Comparison of ENCODE assay signal across 17 mouse cellular contexts in the genomic region with DNA sequence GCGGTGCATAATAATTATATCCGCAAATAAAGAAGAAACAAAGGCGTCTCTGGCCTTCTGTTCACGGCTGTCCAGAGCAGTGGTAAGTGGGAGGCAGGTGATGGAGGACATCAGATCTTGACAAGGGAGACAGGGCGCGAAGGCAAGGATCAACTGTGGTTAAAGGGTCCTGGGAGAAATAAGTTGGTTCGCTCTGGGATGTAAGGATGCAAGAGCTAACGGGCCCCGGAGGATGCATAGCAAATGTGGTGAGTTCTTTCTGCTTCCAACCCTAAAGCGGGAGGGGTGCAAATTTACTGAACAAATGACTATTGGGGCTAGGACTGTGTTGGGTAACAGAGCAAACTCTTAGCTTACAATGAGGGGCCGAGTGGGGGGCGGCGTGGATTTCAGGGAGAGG. TPM values are rescaled to one million over a fixed set of nuclear protein-coding genes. Genes with fewer than 3 reads are reported as not detected.
A peak's percentile ranks its signal among the peaks of the same experiment; 100 is the strongest.
DNase-seq lines count a peak whose midpoint lies in the region; ATAC-seq lines count a peak whose summit lies in the region.
"Had no signal": no experiment of that assay in that cellular context is flagged by ENCODE, and none has a peak within 500 bp of the region (broad histone marks: within the 10 kb centered on the region; RNA-seq: fewer than 3 reads in every experiment).

No protein-coding gene starts in this region.

- H3K4me2 ChIP-seq in forebrain, embryonic 14.5 days (ENCODE audit: low read length): peak overlapping the region; percentile 55
- peak overlapping the region; percentile 66 for H3K4me2 ChIP-seq in hindbrain, embryonic 14.5 days (replicated peaks)
- H3K4me2 ChIP-seq in midbrain, embryonic 13.5 days (replicated peaks): peak overlapping the region; percentile 58
- peak overlapping the region; percentile 55 for H3K4me2 ChIP-seq in neural tube, embryonic 15.5 days

- WGBS in forebrain, embryonic 14.5 days: 4% methylated on average over 13 of the region's 13 CpGs
- WGBS in hindbrain, embryonic 14.5 days: 2% methylated on average over 13 of the region's 13 CpGs
- 3% methylated on average over 13 of the region's 13 CpGs for WGBS in midbrain, embryonic 13.5 days
- WGBS in neural tube, embryonic 15.5 days: 2% methylated on average over 13 of the region's 13 CpGs

- H3K4me3 ChIP-seq in forebrain, embryonic 14.5 days (ENCODE audit: low read depth, low read length): peak overlapping the region; percentile 47
- peak overlapping the region; percentile 54 for H3K4me3 ChIP-seq in hindbrain, embryonic 14.5 days (replicated peaks; ENCODE audit: low read length)
- peak overlapping the region; percentile 52 for H3K4me3 ChIP-seq in midbrain, embryonic 13.5 days (replicated peaks)
- H3K4me3 ChIP-seq in neural tube, embryonic 15.5 days (replicated peaks): peak overlapping the region; percentile 50

- DNase-seq in forebrain, embryonic 14.5 days (ENCODE audit: low spot score): no peak
- DNase-seq in hindbrain, embryonic 14.5 days (ENCODE audit: low spot score): no peak
- no peak for DNase-seq in gastrocnemius, adult 18-20 months (ENCODE audit: low spot score)
- DNase-seq in gastrocnemius, postnatal 25 days: no peak
- no peak for DNase-seq in cerebellum, adult 8-10 months
- DNase-seq: cerebellum, adult 9-10 months; gastrocnemius, postnatal 10 days; liver, postnatal 0 days; lung, postnatal 4 days had no signal

- H3K27me3 ChIP-seq in forebrain, embryonic 14.5 days (replicated peaks; ENCODE audit: control insufficient read depth, insufficient read depth, low read length): peaks cover 66% of the 10 kb centered on the region
- peaks cover 80% of the 10 kb centered on the region for H3K27me3 ChIP-seq in hindbrain, embryonic 14.5 days (ENCODE audit: control insufficient read depth, insufficient read depth, low read length)
- peaks cover 92% of the 10 kb centered on the region for H3K27me3 ChIP-seq in midbrain, embryonic 13.5 days
- peaks cover 88% of the 10 kb centered on the region for H3K27me3 ChIP-seq in neural tube, embryonic 15.5 days (replicated peaks)

- peak overlapping the region; percentile 85 for H3K9ac ChIP-seq in forebrain, embryonic 14.5 days (ENCODE audit: low read length)
- peak overlapping the region; percentile 89 for H3K9ac ChIP-seq in hindbrain, embryonic 14.5 days
- peak overlapping the region; percentile 64 for H3K9ac ChIP-seq in midbrain, embryonic 13.5 days (replicated peaks)
- H3K9ac ChIP-seq in neural tube, embryonic 15.5 days (replicated peaks): peak overlapping the region; percentile 31; the same call in 1 of the 2 replicates
- H3K9ac ChIP-seq: limb, embryonic 13.5 days; liver, postnatal 0 days had no signal

- no peaks in the 10 kb centered on the region for H3K4me1 ChIP-seq in forebrain, embryonic 14.5 days (ENCODE audit: control insufficient read depth, insufficient read depth, low read length)
- peaks cover 11% of the 10 kb centered on the region; the same call in 1 of the 2 replicates for H3K4me1 ChIP-seq in hindbrain, embryonic 14.5 days (replicated peaks; ENCODE audit: control insufficient read depth, insufficient read depth, low read length)
- H3K4me1 ChIP-seq in midbrain, embryonic 13.5 days (replicated peaks): peaks cover 39% of the 10 kb centered on the region
- H3K4me1 ChIP-seq in neural tube, embryonic 15.5 days: peaks cover 35% of the 10 kb centered on the region

- H3K27ac ChIP-seq in forebrain, embryonic 14.5 days (ENCODE audit: low read depth, low read length): peak overlapping the region; percentile 71
- H3K27ac ChIP-seq in hindbrain, embryonic 14.5 days: peak overlapping the region; percentile 97
- H3K27ac ChIP-seq in midbrain, embryonic 13.5 days: peak overlapping the region; percentile 86
- H3K27ac ChIP-seq in neural tube, embryonic 15.5 days (replicated peaks): peak overlapping the region; percentile 72; the same call in 1 of the 2 replicates
- H3K27ac ChIP-seq: kidney, postnatal 0 days; limb, embryonic 13.5 days had no signal

- H3K9me3 ChIP-seq in forebrain, embryonic 14.5 days (replicated peaks; ENCODE audit: control insufficient read depth, low read length): no peaks in the 10 kb centered on the region
- H3K9me3 ChIP-seq in hindbrain, embryonic 14.5 days (ENCODE audit: control insufficient read depth, low read length): no peaks in the 10 kb centered on the region
- no peaks in the 10 kb centered on the region for H3K9me3 ChIP-seq in midbrain, embryonic 13.5 days
- H3K9me3 ChIP-seq in neural tube, embryonic 15.5 days (replicated peaks): no peaks in the 10 kb centered on the region
- H3K9me3 ChIP-seq: limb, embryonic 13.5 days had no signal

- no peak for ATAC-seq in forebrain, embryonic 14.5 days
- ATAC-seq in hindbrain, embryonic 14.5 days (ENCODE audit: low FRiP score): no peak
- ATAC-seq in midbrain, embryonic 13.5 days: no peak
- no peak for ATAC-seq in neural tube, embryonic 15.5 days (ENCODE audit: low FRiP score)
- no peak for ATAC-seq in cerebellum, adult (ENCODE audit: insufficient number of reproducible peaks, low FRiP score, low TSS enrichment)
- ATAC-seq: liver, postnatal 0 days had no signal

- H3K36me3 ChIP-seq in forebrain, embryonic 14.5 days (ENCODE audit: control insufficient read depth, insufficient read depth, low read length): 0 out of 2 replicates have a peak, but pooled peaks cover 4% of the 10 kb centered on the region
- H3K36me3 ChIP-seq in hindbrain, embryonic 14.5 days (replicated peaks; ENCODE audit: control insufficient read depth, insufficient read depth): 0 out of 2 replicates have a peak, but pooled peaks cover 7% of the 10 kb centered on the region
- H3K36me3 ChIP-seq in midbrain, embryonic 13.5 days: no peaks in the 10 kb centered on the region
- no peaks in the 10 kb centered on the region for H3K36me3 ChIP-seq in neural tube, embryonic 15.5 days
- H3K36me3 ChIP-seq: limb, embryonic 13.5 days had no signal

RNA-seq across cellular contexts. Expression of gene Slc32a1, which starts 5.1 kb away (rescaled TPM):
- polyA plus RNA-seq in forebrain, embryonic 14.5 days (2014; fragmentation: Nextera tagmentation; extraction: Ambion mirVana): 4.6 and 6.4 TPM in 2 replicates
- polyA plus RNA-seq in hindbrain, embryonic 14.5 days (2014; fragmentation: Nextera tagmentation; extraction: Ambion mirVana): 8.7 and 11.5 TPM in 2 replicates
- polyA plus RNA-seq in midbrain, embryonic 13.5 days (2015; fragmentation: Nextera tagmentation; extraction: Ambion mirVana): 6.5 and 8.3 TPM in 2 replicates
- 9.7 and 11.1 TPM in 2 replicates for polyA plus RNA-seq in neural tube, embryonic 15.5 days (2015; fragmentation: Nextera tagmentation; extraction: Ambion mirVana)
- not detected for total RNA-seq in gastrocnemius, adult 18-20 months (2021)
- total RNA-seq in gastrocnemius, postnatal 25 days (2021): not detected
- polyA plus RNA-seq: kidney, postnatal 0 days; limb, embryonic 13.5 days; liver, postnatal 0 days; small intestine, adult 2 months; stomach, embryonic 16.5 days; urinary bladder, adult 2 months had no signal

RNA-seq across cellular contexts. Expression of gene Actr5, which starts 9.0 kb away (rescaled TPM):
- 10.4 and 12.8 TPM in 2 replicates for polyA plus RNA-seq in forebrain, embryonic 14.5 days (2014; fragmentation: Nextera tagmentation; extraction: Ambion mirVana)
- 14.6 TPM in 2 replicates for polyA plus RNA-seq in hindbrain, embryonic 14.5 days (2014; fragmentation: Nextera tagmentation; extraction: Ambion mirVana)
- 10.9 and 14.6 TPM in 2 replicates for polyA plus RNA-seq in midbrain, embryonic 13.5 days (2015; fragmentation: Nextera tagmentation; extraction: Ambion mirVana)
- 11.4 TPM in 2 replicates for polyA plus RNA-seq in neural tube, embryonic 15.5 days (2015; fragmentation: Nextera tagmentation; extraction: Ambion mirVana)
- 1 to 10 TPM; 3.8 to 4.0 TPM for total RNA-seq in gastrocnemius, adult 18-20 months (2021)
- total RNA-seq in gastrocnemius, postnatal 25 days (2021): 1 to 10 TPM; 2.5 to 3.2 TPM

RNA-seq across cellular contexts. Expression of gene Ppp1r16b, which starts 49.5 kb away (rescaled TPM):
- polyA plus RNA-seq in forebrain, embryonic 14.5 days (2014; fragmentation: Nextera tagmentation; extraction: Ambion mirVana): 12.4 and 18.4 TPM in 2 replicates
- 20.0 and 20.8 TPM in 2 replicates for polyA plus RNA-seq in hindbrain, embryonic 14.5 days (2014; fragmentation: Nextera tagmentation; extraction: Ambion mirVana)
- polyA plus RNA-seq in midbrain, embryonic 13.5 days (2015; fragmentation: Nextera tagmentation; extraction: Ambion mirVana): 8.4 and 8.7 TPM in 2 replicates
- polyA plus RNA-seq in neural tube, embryonic 15.5 days (2015; fragmentation: Nextera tagmentation; extraction: Ambion mirVana): 25.3 and 26.6 TPM in 2 replicates
- 1 to 10 TPM; 2.3 to 4.4 TPM for total RNA-seq in gastrocnemius, adult 18-20 months (2021)
- total RNA-seq in gastrocnemius, postnatal 25 days (2021): 1 to 10 TPM; 4.8 to 5.2 TPM

Comparison
In these comparisons a context has a peak if more than half of its experiments do, and no peak if none do; other contexts are left out.
1. H3K9ac ChIP-seq: peak in every context shown above with its lines; median percentile 89 in hindbrain, embryonic 14.5 days; 85 in forebrain, embryonic 14.5 days; 64 in midbrain, embryonic 13.5 days; 31 in neural tube, embryonic 15.5 days.